ENCODE assay signal across 9 mouse cellular contexts in genomic region chr4:43978521-43979443, GRCm38 (mm10). TPM values are rescaled to one million over a fixed set of nuclear protein-coding genes. Genes with fewer than 3 reads are reported as not detected.
A peak's percentile ranks its signal among the peaks of the same experiment; 100 is the strongest.
DNase-seq lines count a peak whose midpoint lies in the region; ATAC-seq and TF ChIP-seq lines count a peak whose summit lies in the region.
"Had no signal": no experiment of that assay in that cellular context is flagged by ENCODE, and none has a peak within 500 bp of the region (broad histone marks: within the 10 kb centered on the region; RNA-seq: fewer than 3 reads in every experiment).

No protein-coding gene starts in this region.

- peak overlapping the region; percentile 92 for H3K27ac ChIP-seq in lung, embryonic 14.5 days (ENCODE audit: low read depth)
- peak overlapping the region; percentile 41 for H3K27ac ChIP-seq in forebrain, embryonic 13.5 days
- peak overlapping the region; percentile 82 for H3K27ac ChIP-seq in limb, embryonic 15.5 days
- H3K27ac ChIP-seq in thymus, adult 2 months (ENCODE audit: control insufficient read depth, insufficient read depth, low read length): no peak overlapping the region
- no peak overlapping the region for H3K27ac ChIP-seq in left cerebral cortex, adult 2 months

- peak; percentile 88 for DNase-seq in lung, embryonic 14.5 days
- DNase-seq in lung, postnatal 14 days: no peak
- DNase-seq in heart, postnatal 4 days: peak; percentile 70
- DNase-seq in skeletal muscle tissue, adult 2 months (ENCODE audit: low read depth, low spot score): peak; percentile 53
- no peak for DNase-seq in thymus, adult 2 months
- DNase-seq in left cerebral cortex, adult 2 months (ENCODE audit: extremely low spot score in 1 of 2, low spot score in 2 of 2): no peak

- no peak overlapping the region for H3K4me2 ChIP-seq in lung, embryonic 14.5 days
- H3K4me2 ChIP-seq in forebrain, embryonic 13.5 days: no peak overlapping the region
- no peak overlapping the region for H3K4me2 ChIP-seq in limb, embryonic 15.5 days

- 0 out of 2 replicates have a peak, but pooled peaks cover 2% of the 10 kb centered on the region for H3K36me3 ChIP-seq in lung, embryonic 14.5 days (ENCODE audit: insufficient read depth)
- peaks cover 8% of the 10 kb centered on the region; the same call in 1 of the 2 replicates for H3K36me3 ChIP-seq in forebrain, embryonic 13.5 days (ENCODE audit: poor library complexity, severe bottlenecking)
- H3K36me3 ChIP-seq in limb, embryonic 15.5 days: peaks cover 8% of the 10 kb centered on the region
- H3K36me3 ChIP-seq in thymus, adult 2 months (ENCODE audit: control insufficient read depth, insufficient read depth, low read length): no peaks in the 10 kb centered on the region

- peak; percentile 92 for ATAC-seq in lung, embryonic 14.5 days (ENCODE audit: insufficient read depth)
- ATAC-seq in forebrain, embryonic 13.5 days: no peak
- ATAC-seq in limb, embryonic 15.5 days (ENCODE audit: insufficient number of reproducible peaks, low FRiP score, low TSS enrichment, low read depth): peak; percentile 36; the same call in 1 of the 2 replicates

- H3K9ac ChIP-seq in lung, embryonic 14.5 days: no peak overlapping the region; the same call in 1 of the 2 replicates
- no peak overlapping the region; the same call in 1 of the 2 replicates for H3K9ac ChIP-seq in forebrain, embryonic 13.5 days
- no peak overlapping the region for H3K9ac ChIP-seq in limb, embryonic 15.5 days

- no peak for TF ChIP-seq POLR2A in thymus, adult 2 months (IDR thresholded peaks at IDR 0.05; ENCODE audit: control insufficient read depth, extremely low read depth, insufficient read depth, low read length, poor library complexity)

- intact Hi-C loops in left cerebral cortex, adult 2 months (cut with DNase I): loop anchor here (2.0 kb wide), 1 partner anchor 20 kb away; no protein-coding TSS in a partner anchor

- peaks cover 9% of the 10 kb centered on the region; the same call in 1 of the 2 replicates for H3K4me1 ChIP-seq in lung, embryonic 14.5 days (ENCODE audit: insufficient read depth)
- H3K4me1 ChIP-seq in forebrain, embryonic 13.5 days: peaks cover 26% of the 10 kb centered on the region
- peaks cover 32% of the 10 kb centered on the region for H3K4me1 ChIP-seq in limb, embryonic 15.5 days
- H3K4me1 ChIP-seq in thymus, adult 2 months (replicated peaks; ENCODE audit: control insufficient read depth, insufficient read depth, low read length): peaks cover 7% of the 10 kb centered on the region

- 31% methylated on average over 17 of the region's 17 CpGs for WGBS in lung, embryonic 14.5 days
- 13% methylated on average over 17 of the region's 17 CpGs for WGBS in forebrain, embryonic 13.5 days
- WGBS in limb, embryonic 15.5 days: 22% methylated on average over 17 of the region's 17 CpGs
- WGBS in thymus, adult 2 months: 78% methylated on average over 17 of the region's 17 CpGs

- no peak overlapping the region for H3K4me3 ChIP-seq in lung, embryonic 14.5 days (ENCODE audit: low read depth, low read length)
- H3K4me3 ChIP-seq in forebrain, embryonic 13.5 days: no peak overlapping the region
- no peak overlapping the region for H3K4me3 ChIP-seq in limb, embryonic 15.5 days
- H3K4me3 ChIP-seq in thymus, adult 2 months (ENCODE audit: control insufficient read depth, insufficient read depth, low read length): no peak overlapping the region
- no peak overlapping the region for H3K4me3 ChIP-seq in left cerebral cortex, adult 2 months

- TF ChIP-seq CTCF in lung, embryonic 14.5 days (IDR thresholded peaks at IDR 0.05; ENCODE audit: low read depth): no peak
- TF ChIP-seq CTCF in thymus, adult 2 months (IDR thresholded peaks at IDR 0.05; ENCODE audit: borderline replicate concordance, control insufficient read depth, extremely low read depth, insufficient read depth, low read length, poor library complexity): no peak
- no peak for TF ChIP-seq CTCF in left cerebral cortex, adult 2 months (IDR thresholded peaks at IDR 0.05)

- H3K9me3 ChIP-seq in lung, embryonic 14.5 days (ENCODE audit: low read depth, low read length): no peaks in the 10 kb centered on the region
- H3K9me3 ChIP-seq in forebrain, embryonic 13.5 days (replicated peaks): no peaks in the 10 kb centered on the region
- no peaks in the 10 kb centered on the region for H3K9me3 ChIP-seq in limb, embryonic 15.5 days

- no peaks in the 10 kb centered on the region for H3K27me3 ChIP-seq in lung, embryonic 14.5 days (ENCODE audit: insufficient read depth, low read length)
- H3K27me3 ChIP-seq in forebrain, embryonic 13.5 days: 0 out of 2 replicates have a peak, but pooled peaks cover 2% of the 10 kb centered on the region
- H3K27me3 ChIP-seq in limb, embryonic 15.5 days: no peaks in the 10 kb centered on the region
- H3K27me3 ChIP-seq in thymus, adult 2 months (ENCODE audit: control insufficient read depth, insufficient read depth, low read length): no peaks in the 10 kb centered on the region

RNA-seq across cellular contexts. Expression of gene Ccin, which starts 4.5 kb away (rescaled TPM):
- not detected in 2 replicates for polyA plus RNA-seq in lung, embryonic 14.5 days (2014; fragmentation: Nextera tagmentation; extraction: Ambion mirVana)
- polyA plus RNA-seq in forebrain, embryonic 13.5 days (2015; fragmentation: Nextera tagmentation; extraction: Ambion mirVana): not detected in 2 replicates
- total RNA-seq in heart, postnatal 4 days (2021): under 1 TPM; 0.26 to 0.47 TPM
- polyA plus RNA-seq in limb, embryonic 15.5 days (2015; fragmentation: Nextera tagmentation; extraction: Ambion mirVana): not detected in 2 replicates
- polyA plus RNA-seq in thymus, adult 2 months (2012; rRNA removed): 0.11 and 0.32 TPM in 2 replicates
- not detected for total RNA-seq in left cerebral cortex, adult 2 months (2021)
- total RNA-seq: gastrocnemius, postnatal 36 days had no signal

RNA-seq across cellular contexts. Expression of gene Glipr2, which starts 21.6 kb away (rescaled TPM):
- polyA plus RNA-seq in lung, embryonic 14.5 days (2014; fragmentation: Nextera tagmentation; extraction: Ambion mirVana): 77.4 and 82.8 TPM in 2 replicates
- 37.1 and 38.7 TPM in 2 replicates for polyA plus RNA-seq in forebrain, embryonic 13.5 days (2015; fragmentation: Nextera tagmentation; extraction: Ambion mirVana)
- total RNA-seq in heart, postnatal 4 days (2021): 10 to 100 TPM; 31.0 to 32.9 TPM
- polyA plus RNA-seq in limb, embryonic 15.5 days (2015; fragmentation: Nextera tagmentation; extraction: Ambion mirVana): 85.6 and 108 TPM in 2 replicates
- 20.6 and 23.4 TPM in 2 replicates for polyA plus RNA-seq in thymus, adult 2 months (2012; rRNA removed)
- 1 to 10 TPM; 3.4 to 3.7 TPM for total RNA-seq in left cerebral cortex, adult 2 months (2021)

RNA-seq across cellular contexts. Expression of gene Clta, which starts 25.5 kb away (rescaled TPM):
- polyA plus RNA-seq in lung, embryonic 14.5 days (2014; fragmentation: Nextera tagmentation; extraction: Ambion mirVana): 227 and 237 TPM in 2 replicates
- polyA plus RNA-seq in forebrain, embryonic 13.5 days (2015; fragmentation: Nextera tagmentation; extraction: Ambion mirVana): 249 and 262 TPM in 2 replicates
- total RNA-seq in heart, postnatal 4 days (2021): 100 to 1,000 TPM; 108 TPM
- polyA plus RNA-seq in limb, embryonic 15.5 days (2015; fragmentation: Nextera tagmentation; extraction: Ambion mirVana): 236 and 246 TPM in 2 replicates
- 184 and 193 TPM in 2 replicates for polyA plus RNA-seq in thymus, adult 2 months (2012; rRNA removed)
- total RNA-seq in left cerebral cortex, adult 2 months (2021): 100 to 1,000 TPM; 269 to 274 TPM

Comparison
In these comparisons a context has a peak if more than half of its experiments do, and no peak if none do; other contexts are left out.
1. DNase-seq: peak in lung, embryonic 14.5 days (single experiment), heart, postnatal 4 days (single experiment) and skeletal muscle tissue, adult 2 months (single experiment); none in lung, postnatal 14 days (single experiment), thymus, adult 2 months (single experiment) and left cerebral cortex, adult 2 months (0 of 2).
2. H3K27ac ChIP-seq: peak in lung, embryonic 14.5 days (single experiment), forebrain, embryonic 13.5 days (single experiment) and limb, embryonic 15.5 days (single experiment); none in thymus, adult 2 months (single experiment) and left cerebral cortex, adult 2 months (single experiment).